Mouse (Mus musculus) cortical plate, adult 2 months (tissue): ENCODE measurements around the gene Mrps5.

Source experiments
- CTCF ChIP-seq: fragments of 200-500 bp; IDR thresholded peaks from 2 replicates; pipeline ENCODE4 v1.5.1; 2011; ENCODE audit warnings: mild to moderate bottlenecking, control low read depth, low read length; ENCODE audit not compliant: insufficient read depth; ENCODE audit errors: extremely low read depth
- POLR2A ChIP-seq: fragments of 200-500 bp; IDR thresholded peaks from 2 replicates; pipeline ENCODE4 v1.6.1; 2011; ENCODE audit warnings: mild to moderate bottlenecking, low read length, control low read depth; ENCODE audit not compliant: insufficient read depth; ENCODE audit errors: extremely low read depth

DNA sequence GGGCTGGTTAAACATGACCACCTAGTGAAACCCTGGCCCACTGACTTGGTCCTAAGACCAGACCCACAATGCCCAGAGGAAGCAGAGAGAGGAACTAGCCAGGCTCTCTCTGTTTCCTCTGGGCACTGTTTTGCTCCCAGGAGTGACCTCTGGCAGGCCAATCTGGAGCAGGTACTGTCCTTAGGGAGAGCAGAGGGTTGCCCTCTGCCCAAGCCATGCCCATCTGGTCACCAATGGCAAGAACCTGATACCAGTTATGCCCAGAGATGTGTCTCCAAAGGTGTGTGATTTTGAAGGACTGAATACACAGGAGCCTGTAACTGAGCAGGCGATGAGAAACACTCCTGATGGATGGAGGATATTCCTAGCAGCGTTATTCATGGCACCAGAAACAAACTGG is 45.3 kb upstream of the Mrps5 start:
- no peak for TF ChIP-seq CTCF
- TF ChIP-seq POLR2A, result no peak
